Mouse (Mus musculus): ENCODE results near the gene Scaf8. TPM values are rescaled to one million over a fixed set of nuclear protein-coding genes. Genes with fewer than 3 reads are reported as not detected.
"Not testable (repeated sequence)": the region's sequence is repeated elsewhere in the genome, so short reads cannot be mapped to it uniquely, and the experiment has no call there.

Scaf8 gene
- 10 to 100 TPM; 17.8 to 22.7 TPM for total RNA-seq (2021)
- long read RNA-seq, experiment 1, partial matches to known transcripts, result 1 of 4 reads
- long read RNA-seq, experiment 1, other reads (novel, unspliced or antisense), result 3 of 4 reads
- long read RNA-seq, experiment 2, full-length matches to known transcripts, result 1 of 4 reads
- long read RNA-seq, experiment 2, partial matches to known transcripts, result 0 of 4 reads
- long read RNA-seq, experiment 2, other reads (novel, unspliced or antisense), result 3 of 4 reads

GRCm38 (mm10) chr17:3114720-3115379 is at the start of gene Scaf8:
Gene Scaf8, plus strand, starts transcription at chr17:3114972.
- intact Hi-C loops (cut with DNase I), result loop anchor here (5.0 to 10.0 kb wide), 2 partner anchors 50 to 107 kb away; no protein-coding TSS in a partner anchor
- peak; percentile 87 to 94 for DNase-seq

GRCm38 (mm10) chr17:3075166-3075872 is 39.5 kb upstream of the Scaf8 start:
- intact Hi-C loops (cut with DNase I), result no loop called here
- no peak for DNase-seq

- DNase-seq, result no peak
- intact Hi-C loops (cut with DNase I), result no loop called here
Measured at GRCm38 (mm10) chr17:3075873-3076245, 38.9 kb upstream of the Scaf8 start.

GRCm38 (mm10) chr17:3077936-3078335 is 36.8 kb upstream of the Scaf8 start:
- intact Hi-C loops (cut with DNase I); DNase-seq: not testable (repeated sequence)

GRCm38 (mm10) chr17:3080587-3081349 is 34.0 kb upstream of the Scaf8 start:
- intact Hi-C loops (cut with DNase I); DNase-seq: not testable (repeated sequence)

GRCm38 (mm10) chr17:3081512-3082100 is 33.2 kb upstream of the Scaf8 start:
- intact Hi-C loops (cut with DNase I), result not testable (repeated sequence)
- DNase-seq, result peak in 1 of 2 experiments; percentile 82

GRCm38 (mm10) chr17:3082125-3082755 is 32.5 kb upstream of the Scaf8 start:
- DNase-seq, result peak; percentile 28 to 45
- intact Hi-C loops (cut with DNase I), result not testable (repeated sequence)

- intact Hi-C loops (cut with DNase I), result not testable (repeated sequence)
- peak in 1 of 2 experiments; percentile 59 for DNase-seq
Measured at GRCm38 (mm10) chr17:3082756-3083749, 31.7 kb upstream of the Scaf8 start.

GRCm38 (mm10) chr17:3083886-3084550 is 30.8 kb upstream of the Scaf8 start:
- DNase-seq, result peak; percentile 92 to 93
- intact Hi-C loops (cut with DNase I), result no loop called here

GRCm38 (mm10) chr17:3084551-3084930 is 30.2 kb upstream of the Scaf8 start:
- intact Hi-C loops (cut with DNase I), result no loop called here
- peak; percentile 62 to 78 for DNase-seq

- no peak for DNase-seq
- intact Hi-C loops (cut with DNase I), result loop anchor here (5.0 kb wide), 1 partner anchor 1842 kb away; no protein-coding TSS in a partner anchor
Measured at GRCm38 (mm10) chr17:3085152-3085551, 29.6 kb upstream of the Scaf8 start.

GRCm38 (mm10) chr17:3092682-3093081 is 22.1 kb upstream of the Scaf8 start:
- intact Hi-C loops (cut with DNase I), result no loop called here
- DNase-seq, result no peak

GRCm38 (mm10) chr17:3099273-3099672 is 15.5 kb upstream of the Scaf8 start:
- intact Hi-C loops (cut with DNase I); DNase-seq: not testable (repeated sequence)

GRCm38 (mm10) chr17:3102336-3103165 is 12.2 kb upstream of the Scaf8 start:
- peak; percentile 53 to 60 for DNase-seq
- intact Hi-C loops (cut with DNase I), result loop anchor here (5.0 kb wide), 1 partner anchor 120 kb away; no protein-coding TSS in a partner anchor

GRCm38 (mm10) chr17:3104154-3104931 is 10.4 kb upstream of the Scaf8 start:
- DNase-seq, result no peak
- intact Hi-C loops (cut with DNase I), result loop anchor here (5.0 kb wide), 1 partner anchor 118 kb away; no protein-coding TSS in a partner anchor

GRCm38 (mm10) chr17:3105022-3105421 is 9.8 kb upstream of the Scaf8 start:
- intact Hi-C loops (cut with DNase I), result no loop called here

More at GRCm38 (mm10) chr17:3105022-3105421, 9.8 kb upstream of the Scaf8 start:
- DNase-seq, result no peak
